Mouse (Mus musculus) liver, embryonic 13.5 days (tissue): ENCODE measurements around the gene Usp37. TPM values are rescaled to one million over a fixed set of nuclear protein-coding genes. Genes with fewer than 3 reads are reported as not detected.

ENCODE experiments used
- ATAC-seq: fragments of 200-750 bp; cut with Nextera tagmentation; 2 replicates; pipeline ENCODE4 v1.8.0; 2017; ENCODE audit warnings: low read depth, mild to moderate bottlenecking, moderate number of reproducible peaks, moderate library complexity
- DNase-seq: peaks from one replicate; pipeline ENCODE4 v3.0.0; 2022
- H3K27ac ChIP-seq: fragments of 300-500 bp; sonication (generic); 2 replicates; pipeline ENCODE4 v1.5.1; 2015; ENCODE audit warnings: moderate library complexity, mild to moderate bottlenecking, inconsistent platforms
- H3K27me3 ChIP-seq: fragments of 300-500 bp; sonication (generic); 2 replicates; pipeline ENCODE4 v1.6.1; 2015; ENCODE audit warnings: mild to moderate bottlenecking, inconsistent platforms
- H3K36me3 ChIP-seq: fragments of 300-500 bp; sonication (generic); 2 replicates; pipeline ENCODE4 v1.6.1; 2015; ENCODE audit warnings: mild to moderate bottlenecking, inconsistent platforms
- H3K4me1 ChIP-seq: fragments of 300-500 bp; sonication (generic); replicated peaks from 2 replicates; pipeline ENCODE4 v1.6.1; 2015; ENCODE audit warnings: inconsistent platforms
- H3K4me2 ChIP-seq: fragments of 300-500 bp; sonication (generic); 2 replicates; pipeline ENCODE4 v1.6.1; 2015; ENCODE audit warnings: inconsistent platforms, mild to moderate bottlenecking, moderate library complexity
- H3K4me3 ChIP-seq: fragments of 300-500 bp; sonication (generic); replicated peaks from 2 replicates; pipeline ENCODE4 v1.5.1; 2015; ENCODE audit warnings: mild to moderate bottlenecking, inconsistent platforms
- H3K9ac ChIP-seq: fragments of 300-500 bp; sonication (generic); 2 replicates; pipeline ENCODE4 v1.6.1; 2015; ENCODE audit warnings: mild to moderate bottlenecking, inconsistent platforms
- H3K9me3 ChIP-seq: fragments of 300-500 bp; sonication (generic); replicated peaks from 2 replicates; pipeline ENCODE4 v1.6.1; 2016; ENCODE audit warnings: inconsistent platforms
- WGBS: fragments of 180-500 bp; shearing (Covaris S2); methylation state at CpG from one replicate; pipeline ENCODE4 v1.1.7; 2015; ENCODE audit not compliant: insufficient replicate concordance; 5-methylcytosine and 5-hydroxymethylcytosine counted together
- polyA plus RNA-seq: library from polyadenylated mRNA; unstranded; fragments of >200 nt; fragmentation: Nextera tagmentation; extraction: Ambion mirVana; gene quantifications from 2 replicates; pipeline ENCODE4 v1.2.1, GENCODE M21; 2015

Usp37 gene
- polyA plus RNA-seq, 1 experiment from 2014 or later, result 13.6 TPM

- no peaks in the 10 kb centered on the region for H3K4me1 ChIP-seq
- WGBS, result 62% methylated on average over 4 of the region's 4 CpGs
- peaks cover 82% of the 10 kb centered on the region for H3K36me3 ChIP-seq
- H3K9ac ChIP-seq, result no peak overlapping the region
- H3K27me3 ChIP-seq, result no peaks in the 10 kb centered on the region
- H3K9me3 ChIP-seq, result no peaks in the 10 kb centered on the region
- no peak overlapping the region for H3K4me3 ChIP-seq
- no peak overlapping the region for H3K27ac ChIP-seq
- no peak overlapping the region for H3K4me2 ChIP-seq
- DNase-seq (no peak), ATAC-seq (no peak)
Observed at GRCm38 (mm10) chr1:74452611-74453045, 91.5 kb downstream of the Usp37 start.

- ATAC-seq, result no peak
- Histone ChIP-seq H3K4me1 (no peaks in the 10 kb centered on the region), H3K9ac (no peak overlapping the region), H3K27ac (no peak overlapping the region), H3K36me3 (peaks cover 82% of the 10 kb centered on the region), H3K27me3 (no peaks in the 10 kb centered on the region), H3K4me3 (no peak overlapping the region), H3K4me2 (no peak overlapping the region), H3K9me3 (no peaks in the 10 kb centered on the region)
- 83% methylated on average over 2 of the region's 2 CpGs for WGBS
- no peak for DNase-seq
Observed at GRCm38 (mm10) chr1:74444538-74444937, 99.5 kb downstream of the Usp37 start.

GRCm38 (mm10) chr1:74439166-74439876, 104.8 kb downstream of the Usp37 start:
- DNase-seq (no peak), ATAC-seq (no peak)
- H3K4me3 ChIP-seq, result no peak overlapping the region
- WGBS, result 72% methylated on average over 19 of the region's 19 CpGs
- no peaks in the 10 kb centered on the region for H3K9me3 ChIP-seq
- no peak overlapping the region for H3K27ac ChIP-seq
- no peak overlapping the region for H3K4me2 ChIP-seq
- peaks cover 24% of the 10 kb centered on the region for H3K4me1 ChIP-seq
- H3K27me3 ChIP-seq, result no peaks in the 10 kb centered on the region
- H3K9ac ChIP-seq, result no peak overlapping the region
- H3K36me3 ChIP-seq, result peaks cover 77% of the 10 kb centered on the region

- H3K36me3 ChIP-seq, result peaks cover 76% of the 10 kb centered on the region
- no peaks in the 10 kb centered on the region for H3K27me3 ChIP-seq
- DNase-seq, result no peak
Observed at GRCm38 (mm10) chr1:74437702-74438427, 106.2 kb downstream of the Usp37 start.

GRCm38 (mm10) chr1:74435563-74435962, 108.5 kb downstream of the Usp37 start:
- ATAC-seq (peak; percentile 69), DNase-seq (peak; percentile 34)
- Histone ChIP-seq H3K36me3 (peaks cover 59% of the 10 kb centered on the region), H3K9ac (peak overlapping the region; percentile 8; the same call in 1 of the 2 replicates), H3K9me3 (no peaks in the 10 kb centered on the region), H3K27ac (peak overlapping the region; percentile 48; the same call in 1 of the 2 replicates), H3K4me3 (no peak overlapping the region), H3K4me2 (no peak overlapping the region), H3K4me1 (peaks cover 41% of the 10 kb centered on the region), H3K27me3 (no peaks in the 10 kb centered on the region)
- 25% methylated on average over 6 of the region's 6 CpGs for WGBS

More at GRCm38 (mm10) chr1:74437702-74438427, 106.2 kb downstream of the Usp37 start:
- WGBS, result 76% methylated on average over 8 of the region's 8 CpGs
- Histone ChIP-seq H3K4me1 (peaks cover 35% of the 10 kb centered on the region), H3K4me2 (no peak overlapping the region), H3K9ac (no peak overlapping the region), H3K4me3 (no peak overlapping the region), H3K9me3 (no peaks in the 10 kb centered on the region), H3K27ac (no peak overlapping the region)
- no peak for ATAC-seq

- peaks cover 49% of the 10 kb centered on the region for H3K36me3 ChIP-seq
- WGBS, result 60% methylated on average over 5 of the region's 5 CpGs
- H3K9me3 ChIP-seq, result no peaks in the 10 kb centered on the region
- no peak for DNase-seq
- no peak overlapping the region for H3K4me2 ChIP-seq
- H3K27me3 ChIP-seq, result no peaks in the 10 kb centered on the region
- H3K9ac ChIP-seq, result no peak overlapping the region
- H3K4me1 ChIP-seq, result peaks cover 42% of the 10 kb centered on the region
- ATAC-seq, result no peak
- H3K27ac ChIP-seq, result peak overlapping the region; percentile 3; the same call in 1 of the 2 replicates
- H3K4me3 ChIP-seq, result no peak overlapping the region
Observed at GRCm38 (mm10) chr1:74434596-74434995, 109.5 kb downstream of the Usp37 start.

GRCm38 (mm10) chr1:74433220-74433619, 110.9 kb downstream of the Usp37 start:
- no peak for DNase-seq
- Histone ChIP-seq H3K27me3 (no peaks in the 10 kb centered on the region), H3K4me3 (no peak overlapping the region), H3K9ac (0 out of 2 replicates have a peak overlapping the region, but pooled peaks have one; percentile 5), H3K4me2 (no peak overlapping the region), H3K4me1 (peaks cover 44% of the 10 kb centered on the region), H3K27ac (0 out of 2 replicates have a peak overlapping the region, but pooled peaks have one; percentile 32), H3K36me3 (peaks cover 35% of the 10 kb centered on the region), H3K9me3 (no peaks in the 10 kb centered on the region)
- peak; percentile 69 for ATAC-seq
- WGBS, result 62% methylated on average over 6 of the region's 6 CpGs

- no peak overlapping the region for H3K27ac ChIP-seq
- 27% methylated on average over 7 of the region's 7 CpGs for WGBS
- ATAC-seq, result no peak
- 0 out of 2 replicates have a peak overlapping the region, but pooled peaks have one; percentile 22 for H3K9ac ChIP-seq
- no peaks in the 10 kb centered on the region for H3K9me3 ChIP-seq
- H3K27me3 ChIP-seq, result no peaks in the 10 kb centered on the region
- no peaks in the 10 kb centered on the region for H3K36me3 ChIP-seq
- no peak overlapping the region for H3K4me2 ChIP-seq
- DNase-seq, result no peak
- no peak overlapping the region for H3K4me3 ChIP-seq
- 0 out of 2 replicates have a peak, but pooled peaks cover 3% of the 10 kb centered on the region for H3K4me1 ChIP-seq
Observed at GRCm38 (mm10) chr1:74425845-74426244, 118.2 kb downstream of the Usp37 start.

- Histone ChIP-seq H3K9me3 (no peaks in the 10 kb centered on the region), H3K27me3 (no peaks in the 10 kb centered on the region), H3K4me3 (no peak overlapping the region), H3K9ac (no peak overlapping the region), H3K36me3 (no peaks in the 10 kb centered on the region), H3K27ac (no peak overlapping the region), H3K4me1 (no peaks in the 10 kb centered on the region), H3K4me2 (no peak overlapping the region)
- DNase-seq (no peak), ATAC-seq (no peak)
- 41% methylated on average over 8 of the region's 8 CpGs for WGBS
Observed at GRCm38 (mm10) chr1:74423147-74423546, 120.9 kb downstream of the Usp37 start.

- peaks cover 10% of the 10 kb centered on the region; the same call in 1 of the 2 replicates for H3K9me3 ChIP-seq
- no peak overlapping the region for H3K27ac ChIP-seq
- no peak overlapping the region for H3K4me3 ChIP-seq
- H3K9ac ChIP-seq, result no peak overlapping the region
- H3K27me3 ChIP-seq, result no peaks in the 10 kb centered on the region
- H3K4me2 ChIP-seq, result no peak overlapping the region
- 61% methylated on average over 9 of the region's 9 CpGs for WGBS
- H3K36me3 ChIP-seq, result no peaks in the 10 kb centered on the region
- DNase-seq (no peak), ATAC-seq (no peak)
- peaks cover 7% of the 10 kb centered on the region for H3K4me1 ChIP-seq
Observed at GRCm38 (mm10) chr1:74419440-74419794, 124.7 kb downstream of the Usp37 start.

- DNase-seq (no peak), ATAC-seq (no peak)
- WGBS, result 70% methylated on average over 17 of the region's 17 CpGs
- no peak overlapping the region for H3K9ac ChIP-seq
- no peak overlapping the region for H3K27ac ChIP-seq
- H3K4me1 ChIP-seq, result peaks cover 12% of the 10 kb centered on the region
- H3K9me3 ChIP-seq, result peaks cover 10% of the 10 kb centered on the region; the same call in 1 of the 2 replicates
- no peak overlapping the region for H3K4me2 ChIP-seq
- H3K36me3 ChIP-seq, result no peaks in the 10 kb centered on the region
- no peaks in the 10 kb centered on the region for H3K27me3 ChIP-seq
- no peak overlapping the region for H3K4me3 ChIP-seq
Observed at GRCm38 (mm10) chr1:74418747-74419439, 125.2 kb downstream of the Usp37 start.
